Mouse (Mus musculus): ENCODE measurements around the gene Etl4.

- TF ChIP-seq CTCF (IDR thresholded peaks at IDR 0.05; ENCODE audit: low read depth) (no peak), EP300 (IDR thresholded peaks at IDR 0.05; ENCODE audit: low read depth) (no peak)
These were observed 524.1 kb downstream of the Etl4 start for GRCm38 (mm10) chr2:20433656-20434055.

All from liver, postnatal 0 days (tissue).